22 mouse cellular contexts compared by ENCODE assay signal in the genomic region with DNA sequence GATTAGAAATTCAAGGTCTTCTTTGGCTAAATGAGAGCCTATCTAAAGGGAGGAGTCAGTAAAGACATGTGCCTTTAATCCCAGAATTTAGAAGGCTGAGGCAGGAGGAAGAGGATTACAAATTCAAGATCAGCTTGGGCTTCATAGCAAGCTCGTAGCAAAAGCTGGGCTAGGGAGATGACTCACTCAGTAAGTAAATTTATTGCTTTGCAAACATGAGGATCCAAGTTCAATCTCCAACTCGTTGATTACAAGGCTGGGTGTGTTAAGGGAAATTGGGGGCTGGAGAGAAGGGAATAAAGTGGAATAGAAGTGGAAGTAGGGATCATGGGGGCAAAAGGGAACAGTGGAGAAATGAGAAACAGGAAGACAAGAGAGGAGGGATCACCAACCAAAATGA.
DNase-seq lines count a peak whose midpoint lies in the region; ATAC-seq lines count a peak whose summit lies in the region.
"Had no signal": no experiment of that assay in that cellular context is flagged by ENCODE, and none has a peak within 500 bp of the region (broad histone marks: within the 10 kb centered on the region; RNA-seq: fewer than 3 reads in every experiment).

No protein-coding gene starts in this region.

- 26% methylated on average over 2 of the region's 2 CpGs for WGBS in intestine, embryonic 15.5 days
- 33% methylated on average over 2 of the region's 2 CpGs for WGBS in intestine, embryonic 16.5 days
- 12% methylated on average over 2 of the region's 2 CpGs for WGBS in large intestine, adult 2 months

- no peaks in the 10 kb centered on the region for H3K27me3 ChIP-seq in intestine, embryonic 15.5 days (replicated peaks)
- no peaks in the 10 kb centered on the region for H3K27me3 ChIP-seq in intestine, embryonic 16.5 days (replicated peaks; ENCODE audit: control insufficient read depth, insufficient read depth, low read length)
- H3K27me3 ChIP-seq: embryonic facial prominence, embryonic 13.5 days; embryonic facial prominence, embryonic 15.5 days; forebrain, embryonic 12.5 days; forebrain, embryonic 15.5 days had no signal

- peak; percentile 91 for ATAC-seq in intestine, embryonic 15.5 days
- peak; percentile 84 for ATAC-seq in intestine, embryonic 16.5 days
- ATAC-seq: forebrain, embryonic 15.5 days had no signal

- H3K27ac ChIP-seq in intestine, embryonic 15.5 days: no peak overlapping the region
- peak overlapping the region; percentile 23; the same call in 1 of the 2 replicates for H3K27ac ChIP-seq in intestine, embryonic 16.5 days (ENCODE audit: low read length)
- H3K27ac ChIP-seq: embryonic facial prominence, embryonic 13.5 days; embryonic facial prominence, embryonic 15.5 days; forebrain, embryonic 10.5 days; forebrain, embryonic 12.5 days; forebrain, embryonic 15.5 days had no signal

- no peaks in the 10 kb centered on the region for H3K36me3 ChIP-seq in intestine, embryonic 15.5 days
- H3K36me3 ChIP-seq in intestine, embryonic 16.5 days (ENCODE audit: control insufficient read depth, insufficient read depth, low read length): no peaks in the 10 kb centered on the region
- H3K36me3 ChIP-seq: embryonic facial prominence, embryonic 13.5 days; embryonic facial prominence, embryonic 15.5 days; forebrain, embryonic 10.5 days; forebrain, embryonic 12.5 days; forebrain, embryonic 15.5 days had no signal

- H3K9ac ChIP-seq in intestine, embryonic 15.5 days: no peak overlapping the region
- no peak overlapping the region for H3K9ac ChIP-seq in intestine, embryonic 16.5 days (ENCODE audit: low read depth, low read length)
- H3K9ac ChIP-seq: embryonic facial prominence, embryonic 13.5 days; embryonic facial prominence, embryonic 15.5 days; forebrain, embryonic 12.5 days; forebrain, embryonic 15.5 days had no signal

- no peak overlapping the region for H3K4me3 ChIP-seq in intestine, embryonic 15.5 days (replicated peaks)
- no peak overlapping the region for H3K4me3 ChIP-seq in intestine, embryonic 16.5 days (ENCODE audit: low read length)
- H3K4me3 ChIP-seq: embryonic facial prominence, embryonic 13.5 days; embryonic facial prominence, embryonic 15.5 days; erythroblast, embryonic 14.5 days; forebrain, embryonic 10.5 days; forebrain, embryonic 12.5 days; forebrain, embryonic 15.5 days had no signal

- no peaks in the 10 kb centered on the region for H3K4me1 ChIP-seq in intestine, embryonic 15.5 days (replicated peaks)
- H3K4me1 ChIP-seq in intestine, embryonic 16.5 days (ENCODE audit: control insufficient read depth, insufficient read depth, low read length): no peaks in the 10 kb centered on the region
- H3K4me1 ChIP-seq: embryonic facial prominence, embryonic 13.5 days; embryonic facial prominence, embryonic 15.5 days; forebrain, embryonic 10.5 days; forebrain, embryonic 12.5 days; forebrain, embryonic 15.5 days had no signal

- peak; percentile 59 for DNase-seq in large intestine, adult 2 months (ENCODE audit: low read depth, low spot score)
- no peak for DNase-seq in gastrocnemius, postnatal 10 days
- no peak for DNase-seq in spleen, postnatal 14 days (ENCODE audit: low spot score in 2 of 2)
- no peak for DNase-seq in natural killer cell, adult 2 months (ENCODE audit: low spot score in 2 of 2)
- DNase-seq: adrenal gland, adult 2 months; adrenal gland, postnatal 10 days; adrenal gland, postnatal 25 days; cerebellum, adult 11 months; cerebellum, adult 18-20 months; cerebellum, adult 8-10 months; cerebellum, adult 9-11 months; cerebellum, postnatal 14 days; cerebellum, postnatal 36 days; embryo, embryonic 11 days had no signal

- no peak overlapping the region for H3K4me2 ChIP-seq in intestine, embryonic 15.5 days (replicated peaks)
- H3K4me2 ChIP-seq in intestine, embryonic 16.5 days (ENCODE audit: low read depth, low read length): no peak overlapping the region
- H3K4me2 ChIP-seq: embryonic facial prominence, embryonic 13.5 days; embryonic facial prominence, embryonic 15.5 days; forebrain, embryonic 12.5 days; forebrain, embryonic 15.5 days had no signal

- H3K9me3 ChIP-seq in intestine, embryonic 15.5 days: no peaks in the 10 kb centered on the region
- H3K9me3 ChIP-seq in intestine, embryonic 16.5 days (ENCODE audit: control insufficient read depth, low read length): no peaks in the 10 kb centered on the region
- H3K9me3 ChIP-seq: embryonic facial prominence, embryonic 13.5 days; embryonic facial prominence, embryonic 15.5 days; forebrain, embryonic 10.5 days; forebrain, embryonic 12.5 days; forebrain, embryonic 15.5 days had no signal
